In genomic region chr7:34919809-34920208, GRCm38 (mm10) we compare ENCODE assay signal across 8 mouse cellular contexts. TPM values are rescaled to one million over a fixed set of nuclear protein-coding genes. Genes with fewer than 3 reads are reported as not detected.
DNase-seq lines count a peak whose midpoint lies in the region; ATAC-seq lines count a peak whose summit lies in the region.

No protein-coding gene starts in this region.

- intact Hi-C loops in heart, postnatal 25 days (cut with DNase I) = loop anchor here (5.0 kb wide), 1 partner anchor 243 kb away; no protein-coding TSS in a partner anchor

- ATAC-seq in erythroid progenitor cell, adult 5-6 weeks (replicated peaks; ENCODE audit: low FRiP score, poor library complexity, severe bottlenecking) = peak; percentile 66

- peak; percentile 90 for DNase-seq in heart, adult 11 months
- DNase-seq in heart, postnatal 25 days (ENCODE audit: low spot score) = no peak
- DNase-seq in A20 (ENCODE audit: low read depth, low spot score) = peak; percentile 51
- DNase-seq in T-cell, adult 2 months (ENCODE audit: low spot score) = peak; percentile 22
- DNase-seq in lung, postnatal 10 days = peak; percentile 23
- peak; percentile 65 for DNase-seq in thymus, postnatal 4 days
- DNase-seq in testis, postnatal 14 days (ENCODE audit: low spot score) = no peak

RNA-seq across cellular contexts. Expression of gene Pepd, which starts 7.6 kb away (rescaled TPM):
- 10 to 100 TPM; 22.9 to 23.4 TPM for total RNA-seq in heart, postnatal 25 days (2021)
- 15.5 and 17.2 TPM in 2 replicates for total RNA-seq in erythroid progenitor cell, adult 5-6 weeks (2015; ENCODE audit: low replicate concordance)
- 17.2 and 19.1 TPM in 2 replicates for total RNA-seq in erythroid progenitor cell, adult 5-6 weeks (2017; ENCODE audit: low replicate concordance)

Comparison
In these comparisons a context has a peak if more than half of its experiments do, and no peak if none do; other contexts are left out.
1. DNase-seq: peak in heart, adult 11 months (single experiment), A20 (single experiment), T-cell, adult 2 months (single experiment), lung, postnatal 10 days (single experiment) and thymus, postnatal 4 days (single experiment); none in heart, postnatal 25 days (single experiment) and testis, postnatal 14 days (single experiment).